Mouse (Mus musculus): ENCODE results near the gene Gripap1. TPM values are rescaled to one million over a fixed set of nuclear protein-coding genes. Genes with fewer than 3 reads are reported as not detected.
"Not testable (repeated sequence)": the region's sequence is repeated elsewhere in the genome, so short reads cannot be mapped to it uniquely, and the experiment has no call there.

The Gripap1 gene
- total RNA-seq, 2 experiments from 2014 or later = 16.7 to 22.8 TPM

DNA sequence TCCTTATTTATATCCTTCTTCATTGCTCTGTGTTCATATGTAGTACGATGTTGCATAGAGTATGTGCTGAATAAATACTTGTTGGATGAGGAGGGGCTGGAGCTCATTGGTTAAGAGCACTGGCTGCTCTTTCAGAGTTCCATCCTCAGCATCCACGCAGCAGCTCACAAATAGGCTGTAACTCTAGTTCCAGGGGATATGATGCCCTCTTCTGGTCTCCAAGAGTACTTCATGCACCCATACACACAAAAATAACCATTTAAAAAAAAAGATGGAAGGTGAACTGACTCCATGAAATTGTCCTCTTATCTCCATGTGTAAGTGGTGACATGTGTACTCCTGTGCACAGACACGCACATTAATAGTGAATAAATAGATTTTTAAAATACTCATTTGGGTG is 3.8 kb downstream of the Gripap1 start:
- intact Hi-C loops (cut with DNase I) = no loop called here
- DNase-seq = no peak

DNA sequence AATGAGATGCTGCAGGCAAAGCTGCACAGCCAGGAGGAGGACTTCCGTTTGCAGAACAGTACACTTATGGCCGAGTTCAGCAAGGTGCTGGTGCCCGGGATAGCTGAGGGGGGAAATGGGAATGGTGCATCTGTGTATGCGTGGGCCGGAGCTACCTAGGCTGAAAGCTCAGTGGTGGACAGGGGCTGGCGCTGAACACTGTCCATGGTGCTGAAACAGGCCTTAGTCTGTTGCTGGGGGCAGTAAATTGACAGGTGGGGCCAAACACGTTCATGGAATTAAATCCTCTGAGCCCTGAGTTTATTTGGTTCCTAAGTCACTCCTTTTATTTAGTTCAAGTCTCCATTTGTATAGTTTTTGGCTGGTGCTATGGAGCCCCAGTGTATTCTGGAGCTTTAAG is 5.5 kb downstream of the Gripap1 start:
- TF ChIP-seq CTCF (IDR thresholded peaks at IDR 0.05) = no peak
- H3K27ac ChIP-seq = no peak overlapping the region
- DNase-seq = peak; percentile 26
- intact Hi-C loops (cut with DNase I) = no loop called here
- no peak overlapping the region for H3K4me3 ChIP-seq

More for the DNA sequence above, 3.8 kb downstream of the Gripap1 start:
- H3K27ac ChIP-seq = no peak overlapping the region
- no peak overlapping the region for H3K4me3 ChIP-seq
- TF ChIP-seq CTCF (IDR thresholded peaks at IDR 0.05) = peak; percentile 48

DNA sequence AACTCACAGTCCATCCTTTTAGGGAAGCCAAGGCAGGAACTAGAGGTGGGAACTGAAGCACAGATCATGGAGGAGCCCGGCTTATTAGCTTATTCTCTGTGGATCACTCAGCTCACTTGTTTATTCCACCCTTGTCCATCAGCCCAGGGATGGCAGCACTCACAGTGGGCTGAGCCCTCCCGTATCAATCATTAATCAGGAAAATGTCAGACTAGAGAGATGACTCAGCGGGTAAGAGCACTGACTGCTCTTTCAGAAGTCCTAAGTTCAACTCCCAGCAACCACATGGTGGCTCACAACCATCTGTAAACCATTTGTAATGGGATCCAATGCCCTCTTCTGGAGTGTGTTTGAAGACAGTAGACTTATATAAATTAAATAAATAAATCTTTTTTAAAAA is 7.8 kb downstream of the Gripap1 start:
- H3K4me3 ChIP-seq = no peak overlapping the region
- DNase-seq = no peak
- no peak overlapping the region for H3K27ac ChIP-seq
- intact Hi-C loops (cut with DNase I) = no loop called here
- no peak for TF ChIP-seq CTCF (IDR thresholded peaks at IDR 0.05)

DNA sequence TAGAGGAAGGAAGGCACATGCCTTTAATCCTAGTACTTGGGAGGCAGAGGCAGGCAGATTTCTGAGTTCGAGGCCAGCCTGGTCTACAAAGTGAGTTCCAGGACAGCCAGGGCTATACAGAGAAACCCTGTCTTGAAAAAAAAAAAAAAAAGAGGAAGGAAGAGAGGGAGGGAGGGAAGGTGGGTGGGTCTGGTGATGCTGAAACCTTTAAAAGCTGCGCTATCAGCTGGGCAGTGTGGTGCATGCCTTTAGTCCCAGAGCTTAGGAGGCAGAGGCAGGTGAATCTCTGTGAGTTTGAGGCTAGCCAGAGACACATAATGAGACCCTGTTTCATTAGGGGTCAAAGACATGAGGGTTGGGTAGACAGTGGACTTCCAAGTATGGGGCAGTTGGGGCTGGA is 12.6 kb downstream of the Gripap1 start:
- H3K4me3 ChIP-seq; H3K27ac ChIP-seq; DNase-seq; intact Hi-C loops (cut with DNase I): not testable (repeated sequence)

GRCm38 (mm10) chrX:7815016-7815415 is 25.5 kb downstream of the Gripap1 start:
- H3K4me3 ChIP-seq; H3K27ac ChIP-seq; DNase-seq; intact Hi-C loops (cut with DNase I): not testable (repeated sequence)
- TF ChIP-seq CTCF (IDR thresholded peaks at IDR 0.05) = peak; percentile 45

- DNase-seq = peak; percentile 35
- Histone ChIP-seq H3K4me3 (peak within 1 kb of the TSS; percentile 63), H3K27ac (peak within 1 kb of the TSS; percentile 40)
- TF ChIP-seq CTCF (IDR thresholded peaks at IDR 0.05) = no peak
- intact Hi-C loops (cut with DNase I) = no loop called here
These were observed 32.6 kb downstream of the Gripap1 start, which contains the start of gene Kcnd1 for GRCm38 (mm10) chrX:7821865-7822779. TSS of gene Kcnd1 (plus strand) at chrX:7822289.

DNA sequence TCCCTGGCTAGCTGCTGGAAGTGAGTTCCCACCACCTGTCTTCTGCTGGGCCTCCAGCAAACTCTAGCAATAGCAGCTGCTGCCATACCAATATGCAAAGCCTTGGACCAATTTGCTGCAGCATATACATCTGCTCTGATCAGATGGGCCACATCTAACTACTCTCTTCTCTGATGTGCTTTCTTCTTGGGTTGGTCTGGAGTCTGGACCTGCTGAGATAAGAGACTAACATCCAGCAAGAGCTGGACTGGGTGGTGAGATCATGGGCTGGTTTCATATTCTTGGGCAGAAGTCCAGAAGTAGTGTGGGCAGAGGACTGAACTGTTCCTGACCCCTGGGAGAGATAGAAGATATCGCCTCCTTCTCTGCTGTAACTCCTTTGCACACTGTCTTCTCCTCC is 47.6 kb downstream of the Gripap1 start:
- no peak for TF ChIP-seq CTCF (IDR thresholded peaks at IDR 0.05)
- intact Hi-C loops (cut with DNase I) = no loop called here
- Histone ChIP-seq H3K27ac (no peak overlapping the region), H3K4me3 (no peak overlapping the region)
- DNase-seq = no peak

- H3K4me3 ChIP-seq = peak overlapping the region; percentile 69
- no peak for DNase-seq
- intact Hi-C loops (cut with DNase I) = loop anchor here (5.0 kb wide), 1 partner anchor 36 kb away; the partner anchor contains the start of gene Pim2
- peak overlapping the region; percentile 93 for H3K27ac ChIP-seq
- TF ChIP-seq CTCF (IDR thresholded peaks at IDR 0.05) = no peak
These were observed 51.2 kb downstream of the Gripap1 start for GRCm38 (mm10) chrX:7840842-7841162.

- Histone ChIP-seq H3K4me3 (peak within 1 kb of the TSS; percentile 74), H3K27ac (peak within 1 kb of the TSS; percentile 96)
- intact Hi-C loops (cut with DNase I) = loop anchor here (5.0 kb wide), 1 partner anchor 36 kb away; the partner anchor contains the start of gene Pim2
- peak; percentile 96 for DNase-seq
- TF ChIP-seq CTCF (IDR thresholded peaks at IDR 0.05) = no peak
These were observed 51.9 kb downstream of the Gripap1 start, which contains the start of gene Otud5 for GRCm38 (mm10) chrX:7841163-7842162. TSS of gene Otud5 (plus strand) at chrX:7841364.

DNA sequence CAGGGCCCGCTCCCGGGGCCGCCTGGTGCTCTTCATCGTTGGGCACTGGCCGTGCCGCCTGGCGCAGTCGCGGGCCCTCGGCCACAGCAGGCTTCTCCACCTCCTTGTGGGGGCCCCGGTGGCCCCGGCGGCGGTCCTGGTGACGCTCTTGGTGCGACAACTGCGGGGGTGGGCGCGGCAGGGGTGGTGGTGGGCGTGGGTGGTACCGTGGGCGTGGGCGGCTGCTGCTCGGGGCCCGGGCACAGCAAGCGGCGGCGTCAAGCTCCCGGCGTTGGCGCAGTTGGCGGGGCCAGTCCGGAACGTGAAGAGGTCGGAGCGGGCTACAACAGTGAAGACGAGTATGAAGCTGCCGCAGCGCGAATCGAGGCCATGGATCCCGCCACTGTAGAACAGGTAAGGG is 52.8 kb downstream of the Gripap1 start:
- DNase-seq = peak; percentile 29
- intact Hi-C loops (cut with DNase I) = loop anchor here (5.0 kb wide), 1 partner anchor 35 kb away; the partner anchor contains the start of gene Pim2

GRCm38 (mm10) chrX:7847845-7848244 is 58.3 kb downstream of the Gripap1 start:
- intact Hi-C loops (cut with DNase I) = loop anchor here (5.0 kb wide), 1 partner anchor 99 kb away; the partner anchor contains the start of gene Hdac6
- no peak for DNase-seq
- TF ChIP-seq CTCF (IDR thresholded peaks at IDR 0.05) = no peak
- no peak overlapping the region for H3K27ac ChIP-seq
- no peak overlapping the region for H3K4me3 ChIP-seq

More for the DNA sequence above, 52.8 kb downstream of the Gripap1 start:
- Histone ChIP-seq H3K27ac (peak overlapping the region; percentile 96), H3K4me3 (peak overlapping the region; percentile 74)
- no peak for TF ChIP-seq CTCF (IDR thresholded peaks at IDR 0.05)

- no peak overlapping the region for H3K27ac ChIP-seq
- DNase-seq = peak; percentile 44
- no peak overlapping the region for H3K4me3 ChIP-seq
- peak; percentile 71 for TF ChIP-seq CTCF (IDR thresholded peaks at IDR 0.05)
- intact Hi-C loops (cut with DNase I) = loop anchor here (5.0 kb wide), 1 partner anchor 163 kb away; the partner anchor contains the start of gene Glod5
These were observed 65.0 kb downstream of the Gripap1 start for GRCm38 (mm10) chrX:7854578-7854977.

Measured in gastrocnemius, adult 2 months (tissue).